Mouse (Mus musculus): ENCODE results near the gene Ercc4.

GRCm38 (mm10) chr16:13118754-13119294, 9.3 kb downstream of the Ercc4 start:
- TF ChIP-seq CTCF (IDR thresholded peaks at IDR 0.05), result no peak
- no peak for TF ChIP-seq EP300 (IDR thresholded peaks at IDR 0.05)
